Mouse (Mus musculus) forebrain, postnatal 0 days (tissue): ENCODE data around the gene Dgkd. TPM values are rescaled to one million over a fixed set of nuclear protein-coding genes. Genes with fewer than 3 reads are reported as not detected.

Experiments
- ATAC-seq: fragments of 200-750 bp; cut with Nextera tagmentation; 2 replicates; pipeline ENCODE4 v1.8.0; 2017; ENCODE audit warnings: mild to moderate bottlenecking, moderate library complexity
- DNase-seq: peaks from one replicate; pipeline ENCODE4 v3.0.0-alpha.2; 2015
- H3K27ac ChIP-seq: fragments of 300-500 bp; sonication (generic); 2 replicates; pipeline ENCODE4 v1.5.1; 2014; ENCODE audit warnings: low read depth, mild to moderate bottlenecking, antibody characterized with exemption, low read length, moderate library complexity, mixed read lengths
- H3K27me3 ChIP-seq: fragments of 300-500 bp; sonication (generic); 2 replicates; pipeline ENCODE4 v1.6.1; 2014; ENCODE audit warnings: mild to moderate bottlenecking, low read length, mixed read lengths; ENCODE audit not compliant: insufficient read depth
- H3K36me3 ChIP-seq: fragments of 300-500 bp; sonication (generic); 2 replicates; pipeline ENCODE4 v1.6.1; 2014; ENCODE audit warnings: mild to moderate bottlenecking, moderate library complexity; ENCODE audit not compliant: insufficient read depth
- H3K4me1 ChIP-seq: fragments of 300-500 bp; sonication (generic); 2 replicates; pipeline ENCODE4 v1.6.1; 2014; ENCODE audit warnings: antibody characterized with exemption; ENCODE audit not compliant: insufficient read depth
- H3K4me2 ChIP-seq: fragments of 300-500 bp; sonication (generic); 2 replicates; pipeline ENCODE4 v1.6.1; 2014; ENCODE audit warnings: low read depth, mild to moderate bottlenecking, moderate library complexity
- H3K4me3 ChIP-seq: fragments of 300-500 bp; sonication (generic); 2 replicates; pipeline ENCODE4 v1.5.1; 2014; ENCODE audit warnings: low read depth, low read length, mixed read lengths
- H3K9ac ChIP-seq: fragments of 300-500 bp; sonication (generic); 2 replicates; pipeline ENCODE4 v1.6.1; 2014; ENCODE audit warnings: mild to moderate bottlenecking
- H3K9me3 ChIP-seq: fragments of 300-500 bp; sonication (generic); 2 replicates; pipeline ENCODE4 v1.6.1; 2016; ENCODE audit warnings: low read length
- CTCF ChIP-seq: sonication (generic); IDR thresholded peaks from 2 replicates; pipeline ENCODE4 v1.5.1; 2016; ENCODE audit warnings: antibody characterized with exemption, control low read depth, low read depth
- WGBS: fragments of 180-500 bp; shearing (Covaris S2); extraction: QIAGEN DNeasy Blood & Tissue Kit; methylation state at CpG from one replicate; pipeline ENCODE4 v1.1.7; 2014; 5-methylcytosine and 5-hydroxymethylcytosine counted together
- polyA plus RNA-seq: library from polyadenylated mRNA; unstranded; fragments of >200 nt; fragmentation: Nextera tagmentation; extraction: Ambion mirVana; gene quantifications from 2 replicates; pipeline ENCODE4 v1.2.1, GENCODE M21; 2015
- total RNA-seq: library from RNA; depleted of rRNA; stranded (reverse); fragments of >200 nt; gene quantifications from 2 replicates; pipeline ENCODE4 v1.2.3, GENCODE M21; 2014; rRNA removed

The Dgkd gene
- total and polyA plus RNA-seq, 2 experiments from 2014 or later = 37.1 to 80.4 TPM

GRCm38 (mm10) chr1:87961459-87962167 is 108.5 kb downstream of the Dgkd start:
- Histone ChIP-seq H3K27me3 (no peaks in the 10 kb centered on the region), H3K4me3 (no peak overlapping the region), H3K9ac (no peak overlapping the region), H3K4me2 (no peak overlapping the region), H3K4me1 (no peaks in the 10 kb centered on the region), H3K27ac (no peak overlapping the region), H3K9me3 (no peaks in the 10 kb centered on the region), H3K36me3 (peaks cover 66% of the 10 kb centered on the region)
- TF ChIP-seq CTCF = no peak
- 87% methylated on average over 2 of the region's 2 CpGs for WGBS
- DNase-seq (no peak), ATAC-seq (no peak)

GRCm38 (mm10) chr1:87970381-87970780 is 117.3 kb downstream of the Dgkd start:
- DNase-seq (no peak), ATAC-seq (no peak)
- no peak for TF ChIP-seq CTCF
- peaks cover 59% of the 10 kb centered on the region for H3K36me3 ChIP-seq
- 89% methylated on average over 4 of the region's 4 CpGs for WGBS
- H3K4me3 ChIP-seq = no peak overlapping the region
- no peaks in the 10 kb centered on the region for H3K27me3 ChIP-seq
- no peak overlapping the region for H3K4me2 ChIP-seq
- no peak overlapping the region for H3K27ac ChIP-seq
- H3K4me1 ChIP-seq = no peaks in the 10 kb centered on the region
- no peak overlapping the region for H3K9ac ChIP-seq
- no peaks in the 10 kb centered on the region for H3K9me3 ChIP-seq

DNA sequence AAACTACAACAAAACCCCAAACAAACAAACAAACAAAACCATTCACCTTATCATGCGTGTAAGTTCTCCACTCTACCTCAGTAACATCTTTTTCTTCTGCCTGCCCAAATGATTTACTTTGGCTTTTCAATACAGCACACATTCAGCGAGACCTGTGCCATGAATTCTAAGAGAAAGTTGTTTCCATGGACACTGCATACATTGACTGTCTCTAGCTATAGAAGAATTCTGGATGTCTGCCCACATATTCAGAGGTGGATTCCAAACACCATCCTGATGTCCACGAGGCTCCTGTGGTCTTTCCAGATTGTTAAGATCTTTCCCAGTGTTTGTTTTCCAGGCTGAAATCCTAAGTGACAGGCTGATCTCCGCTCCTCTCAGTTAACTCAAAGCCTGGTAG is 129.2 kb downstream of the Dgkd start:
- no peaks in the 10 kb centered on the region for H3K9me3 ChIP-seq
- no peak for TF ChIP-seq CTCF
- no peak overlapping the region for H3K27ac ChIP-seq
- no peak overlapping the region for H3K4me2 ChIP-seq
- H3K4me3 ChIP-seq = no peak overlapping the region
- WGBS = 52% methylated on average over 4 of the region's 4 CpGs
- no peak for ATAC-seq
- no peaks in the 10 kb centered on the region for H3K4me1 ChIP-seq
- H3K36me3 ChIP-seq = peaks cover 62% of the 10 kb centered on the region
- no peak overlapping the region for H3K9ac ChIP-seq
- peak; percentile 5 for DNase-seq
- no peaks in the 10 kb centered on the region for H3K27me3 ChIP-seq

DNA sequence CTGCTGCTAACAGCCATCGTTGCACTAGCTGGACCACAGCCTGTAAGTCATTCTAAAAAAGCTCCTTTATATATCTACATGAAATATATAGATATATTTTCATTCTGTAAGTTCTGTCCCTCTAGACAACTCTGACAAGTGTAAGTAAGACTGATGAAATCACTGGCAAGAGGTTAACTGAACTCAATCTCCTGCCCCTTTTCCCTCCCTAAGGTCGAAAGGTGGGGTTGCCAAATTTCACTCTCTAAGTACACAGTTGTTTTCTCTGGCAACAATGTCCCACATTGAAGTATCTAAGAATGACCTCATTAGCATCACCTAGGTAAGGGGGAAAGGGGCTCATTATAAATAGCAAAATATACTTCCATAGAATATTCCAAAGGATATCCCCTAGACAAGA is 139.6 kb downstream of the Dgkd start:
- Histone ChIP-seq H3K9me3 (no peaks in the 10 kb centered on the region), H3K4me2 (no peak overlapping the region), H3K36me3 (peaks cover 55% of the 10 kb centered on the region), H3K27ac (no peak overlapping the region), H3K4me3 (no peak overlapping the region), H3K4me1 (no peaks in the 10 kb centered on the region), H3K27me3 (no peaks in the 10 kb centered on the region), H3K9ac (no peak overlapping the region)
- DNase-seq = no peak
- WGBS = 99% methylated on average over 2 of the region's 2 CpGs
- no peak for TF ChIP-seq CTCF
- no peak for ATAC-seq

Other genes starting within 250 kb of the Dgkd start
- 4.5 and 25.4 TPM in 2 replicates for gene Inpp5d, start 233.0 kb upstream of the Dgkd start, total RNA-seq
- gene Inpp5d, start 233.0 kb upstream of the Dgkd start, polyA plus RNA-seq = 2.7 and 3.0 TPM in 2 replicates
- gene Atg16l1, start 97.4 kb upstream of the Dgkd start, total RNA-seq = 70.2 and 98.7 TPM in 2 replicates
- 36.7 and 49.1 TPM in 2 replicates for gene Atg16l1, start 97.4 kb upstream of the Dgkd start, polyA plus RNA-seq
- gene Sag, start 49.6 kb upstream of the Dgkd start, total RNA-seq = 0.76 and 1.3 TPM in 2 replicates
- gene Sag, start 49.6 kb upstream of the Dgkd start, polyA plus RNA-seq = 1.4 and 1.6 TPM in 2 replicates
- gene Usp40, start 155.3 kb downstream of the Dgkd start, total RNA-seq = 15.4 and 19.0 TPM in 2 replicates
- gene Usp40, start 155.3 kb downstream of the Dgkd start, polyA plus RNA-seq = 5.1 and 8.0 TPM in 2 replicates
- gene Ugt1a10, start 202.1 kb downstream of the Dgkd start, total RNA-seq = not detected in 2 replicates
- not detected in 2 replicates for gene Ugt1a10, start 202.1 kb downstream of the Dgkd start, polyA plus RNA-seq
- gene Ugt1a9, start 217.5 kb downstream of the Dgkd start, total RNA-seq = not detected in 2 replicates
- gene Ugt1a9, start 217.5 kb downstream of the Dgkd start, polyA plus RNA-seq = not detected in 2 replicates
- gene Ugt1a8, start 234.5 kb downstream of the Dgkd start, total RNA-seq = not detected in 2 replicates
- not detected in 2 replicates for gene Ugt1a8, start 234.5 kb downstream of the Dgkd start, polyA plus RNA-seq
- gene Ugt1a7c, start 241.8 kb downstream of the Dgkd start, total RNA-seq = 1.2 and 1.9 TPM in 2 replicates
- 1.4 and 1.7 TPM in 2 replicates for gene Ugt1a7c, start 241.8 kb downstream of the Dgkd start, polyA plus RNA-seq
- 2.0 and 2.5 TPM in 2 replicates for gene Ugt1a6b, start 250.0 kb downstream of the Dgkd start, total RNA-seq
- gene Ugt1a6b, start 250.0 kb downstream of the Dgkd start, polyA plus RNA-seq = 2.1 and 2.9 TPM in 2 replicates